Mouse (Mus musculus) neural tube, embryonic 11.5 days (tissue): ENCODE data around the gene Psenen. TPM values are rescaled to one million over a fixed set of nuclear protein-coding genes. Genes with fewer than 3 reads are reported as not detected.

Experiments
- ATAC-seq: fragments of 200-750 bp; cut with Nextera tagmentation; 2 replicates; pipeline ENCODE4 v1.8.0; 2017; ENCODE audit warnings: moderate number of reproducible peaks, mild to moderate bottlenecking, moderate TSS enrichment, moderate library complexity; ENCODE audit not compliant: insufficient read depth, low FRiP score, low TSS enrichment
- DNase-seq: peaks from one replicate; pipeline ENCODE4 v3.0.0-alpha.2; 2015; ENCODE audit warnings: low spot score
- H3K27ac ChIP-seq: fragments of 300-500 bp; sonication (generic); 2 replicates; pipeline ENCODE4 v1.5.1; 2014; ENCODE audit warnings: low read depth, mild to moderate bottlenecking, low read length
- H3K27me3 ChIP-seq: fragments of 300-500 bp; sonication (generic); 2 replicates; pipeline ENCODE4 v1.6.1; 2014; ENCODE audit warnings: mild to moderate bottlenecking, low read length, mixed read lengths; ENCODE audit not compliant: control insufficient read depth, insufficient read depth
- H3K36me3 ChIP-seq: fragments of 300-500 bp; sonication (generic); 2 replicates; pipeline ENCODE4 v1.6.1; 2014; ENCODE audit warnings: mild to moderate bottlenecking, low read length, moderate library complexity, mixed read lengths; ENCODE audit not compliant: control insufficient read depth, insufficient read depth
- H3K4me1 ChIP-seq: fragments of 300-500 bp; sonication (generic); 2 replicates; pipeline ENCODE4 v1.6.1; 2014; ENCODE audit warnings: low read length, mixed read lengths; ENCODE audit not compliant: control insufficient read depth, insufficient read depth
- H3K4me2 ChIP-seq: fragments of 300-500 bp; sonication (generic); 2 replicates; pipeline ENCODE4 v1.6.1; 2014; ENCODE audit warnings: low read depth, mild to moderate bottlenecking, moderate library complexity
- H3K4me3 ChIP-seq: fragments of 300-500 bp; sonication (generic); 2 replicates; pipeline ENCODE4 v1.5.1; 2014; ENCODE audit warnings: low read depth, low read length
- H3K9ac ChIP-seq: fragments of 300-500 bp; sonication (generic); 2 replicates; pipeline ENCODE4 v1.6.1; 2014; ENCODE audit warnings: mild to moderate bottlenecking, low read length
- H3K9me3 ChIP-seq: fragments of 300-500 bp; sonication (generic); 2 replicates; pipeline ENCODE4 v1.6.1; 2016; ENCODE audit warnings: low read length; ENCODE audit not compliant: control insufficient read depth
- WGBS: fragments of 180-500 bp; shearing (Covaris S2); extraction: QIAGEN DNeasy Blood & Tissue Kit; methylation state at CpG from one replicate; pipeline ENCODE4 v1.1.7; 2014; 5-methylcytosine and 5-hydroxymethylcytosine counted together
- polyA plus RNA-seq: library from polyadenylated mRNA; unstranded; fragments of >200 nt; fragmentation: Nextera tagmentation; extraction: Ambion mirVana; gene quantifications from 2 replicates; pipeline ENCODE4 v1.2.1, GENCODE M21; 2014

The Psenen gene
- polyA plus RNA-seq, 1 experiment from 2014 or later: 97.8 TPM

GRCm38 (mm10) chr7:30533941-30534632 lies 29.3 kb downstream of the Psenen start:
- H3K4me2 ChIP-seq: peak overlapping the region; percentile 89
- H3K9ac ChIP-seq: peak overlapping the region; percentile 86
- WGBS: 7% methylated on average over 26 of the region's 26 CpGs
- no peaks in the 10 kb centered on the region for H3K9me3 ChIP-seq
- H3K27ac ChIP-seq: peak overlapping the region; percentile 79
- peak; percentile 44 for DNase-seq
- H3K27me3 ChIP-seq: no peaks in the 10 kb centered on the region
- peaks cover 18% of the 10 kb centered on the region for H3K4me1 ChIP-seq
- H3K36me3 ChIP-seq: peaks cover 16% of the 10 kb centered on the region
- peak overlapping the region; percentile 78 for H3K4me3 ChIP-seq
- peak; percentile 32 for ATAC-seq

- peaks cover 25% of the 10 kb centered on the region for H3K36me3 ChIP-seq
- no peak for ATAC-seq
Observed at GRCm38 (mm10) chr7:30532931-30533330, 30.5 kb downstream of the Psenen start.

GRCm38 (mm10) chr7:30531291-30531815 lies 32.1 kb downstream of the Psenen start:
- no peak overlapping the region for H3K9ac ChIP-seq
- no peak overlapping the region for H3K27ac ChIP-seq
- peaks cover 26% of the 10 kb centered on the region for H3K36me3 ChIP-seq
- DNase-seq (no peak), ATAC-seq (no peak)
- H3K27me3 ChIP-seq: no peaks in the 10 kb centered on the region
- H3K4me2 ChIP-seq: no peak overlapping the region
- WGBS: 88% methylated on average over 9 of the region's 9 CpGs
- peaks cover 20% of the 10 kb centered on the region for H3K4me1 ChIP-seq
- H3K4me3 ChIP-seq: no peak overlapping the region
- no peaks in the 10 kb centered on the region for H3K9me3 ChIP-seq

More at GRCm38 (mm10) chr7:30532931-30533330, 30.5 kb downstream of the Psenen start:
- no peaks in the 10 kb centered on the region for H3K27me3 ChIP-seq
- H3K4me1 ChIP-seq: peaks cover 18% of the 10 kb centered on the region
- peak overlapping the region; percentile 86 for H3K9ac ChIP-seq
- 0 out of 2 replicates have a peak overlapping the region, but pooled peaks have one; percentile 10 for H3K27ac ChIP-seq
- peak overlapping the region; percentile 78 for H3K4me3 ChIP-seq
- H3K4me2 ChIP-seq: peak overlapping the region; percentile 89
- H3K9me3 ChIP-seq: no peaks in the 10 kb centered on the region
- 22% methylated on average over 8 of the region's 8 CpGs for WGBS
- peak; percentile 50 for DNase-seq

- no peak overlapping the region for H3K27ac ChIP-seq
- H3K9me3 ChIP-seq: no peaks in the 10 kb centered on the region
- ATAC-seq (no peak), DNase-seq (no peak)
- peaks cover 39% of the 10 kb centered on the region for H3K36me3 ChIP-seq
- H3K9ac ChIP-seq: no peak overlapping the region
- 0 out of 2 replicates have a peak, but pooled peaks cover 5% of the 10 kb centered on the region for H3K4me1 ChIP-seq
- H3K27me3 ChIP-seq: no peaks in the 10 kb centered on the region
- no peak overlapping the region for H3K4me3 ChIP-seq
- no peak overlapping the region for H3K4me2 ChIP-seq
- whole genome bisulfite sequencing: 76% methylated on average over 14 of the region's 14 CpGs
Observed at GRCm38 (mm10) chr7:30526981-30527380, 36.4 kb downstream of the Psenen start.

GRCm38 (mm10) chr7:30526399-30526798 lies 37.0 kb downstream of the Psenen start:
- 20% methylated on average over 16 of the region's 17 CpGs for WGBS
- Histone ChIP-seq H3K27me3 (no peaks in the 10 kb centered on the region), H3K4me2 (0 out of 2 replicates have a peak overlapping the region, but pooled peaks have one; percentile 3), H3K4me1 (0 out of 2 replicates have a peak, but pooled peaks cover 5% of the 10 kb centered on the region), H3K4me3 (no peak overlapping the region), H3K9me3 (no peaks in the 10 kb centered on the region), H3K36me3 (peaks cover 38% of the 10 kb centered on the region), H3K27ac (no peak overlapping the region), H3K9ac (peak overlapping the region; percentile 18; the same call in 1 of the 2 replicates)
- no peak for DNase-seq
- no peak for ATAC-seq

- H3K9me3 ChIP-seq: no peaks in the 10 kb centered on the region
- WGBS: 26% methylated on average over 10 of the region's 10 CpGs
- ATAC-seq (no peak), DNase-seq (no peak)
- no peak overlapping the region; the same call in 1 of the 2 replicates for H3K9ac ChIP-seq
- H3K4me3 ChIP-seq: no peak overlapping the region
- peaks cover 36% of the 10 kb centered on the region for H3K36me3 ChIP-seq
- H3K4me2 ChIP-seq: no peak overlapping the region
- no peak overlapping the region for H3K27ac ChIP-seq
- no peaks in the 10 kb centered on the region for H3K27me3 ChIP-seq
- H3K4me1 ChIP-seq: 0 out of 2 replicates have a peak, but pooled peaks cover 5% of the 10 kb centered on the region
Observed at GRCm38 (mm10) chr7:30525954-30526353, 37.5 kb downstream of the Psenen start.

- no peaks in the 10 kb centered on the region for H3K9me3 ChIP-seq
- WGBS: 84% methylated on average over 6 of the region's 6 CpGs
- DNase-seq: no peak
- H3K9ac ChIP-seq: no peak overlapping the region
- no peak overlapping the region for H3K4me2 ChIP-seq
- no peak overlapping the region for H3K4me3 ChIP-seq
- H3K27ac ChIP-seq: no peak overlapping the region
- ATAC-seq: no peak
- H3K36me3 ChIP-seq: peaks cover 23% of the 10 kb centered on the region
- 0 out of 2 replicates have a peak, but pooled peaks cover 5% of the 10 kb centered on the region for H3K4me1 ChIP-seq
- no peaks in the 10 kb centered on the region for H3K27me3 ChIP-seq
Observed at GRCm38 (mm10) chr7:30524487-30524886, 38.9 kb downstream of the Psenen start.

- Histone ChIP-seq H3K36me3 (peaks cover 14% of the 10 kb centered on the region), H3K4me2 (no peak overlapping the region), H3K27ac (no peak overlapping the region), H3K4me3 (no peak overlapping the region), H3K27me3 (no peaks in the 10 kb centered on the region), H3K9ac (no peak overlapping the region), H3K4me1 (0 out of 2 replicates have a peak, but pooled peaks cover 5% of the 10 kb centered on the region), H3K9me3 (no peaks in the 10 kb centered on the region)
- no peak for DNase-seq
- ATAC-seq: no peak
- 93% methylated on average over 10 of the region's 10 CpGs for WGBS
Observed at GRCm38 (mm10) chr7:30522871-30523270, 40.6 kb downstream of the Psenen start.
